Mouse (Mus musculus) embryo, embryonic 9.5 days (tissue): Measurements from ENCODE around the gene Map2.

Experiments
- DNase-seq: peaks from one replicate; pipeline ENCODE4 v3.0.0-alpha.2; 2017; ENCODE audit errors: extremely low spot score

Map2 gene

DNA sequence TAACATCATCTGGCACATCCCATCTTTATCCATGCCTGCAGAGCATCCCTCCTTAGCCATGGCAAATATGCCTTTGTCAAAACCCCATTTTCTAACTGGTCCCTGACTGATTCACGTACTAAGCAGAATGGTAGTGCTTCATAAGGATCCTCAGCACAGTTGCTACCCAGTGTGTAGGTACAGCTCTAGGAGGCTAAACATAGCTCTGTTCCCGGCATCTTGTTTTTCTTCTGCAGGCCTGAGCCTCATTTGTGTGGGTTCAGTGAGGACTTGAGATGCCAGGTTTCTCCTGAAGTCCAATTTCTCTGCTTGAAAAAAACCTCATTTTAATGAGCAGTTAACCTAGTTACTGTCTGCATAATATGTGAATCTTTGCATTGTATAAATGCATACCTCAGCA, 30.4 kb downstream of the Map2 start:
- no peak for DNase-seq

DNA sequence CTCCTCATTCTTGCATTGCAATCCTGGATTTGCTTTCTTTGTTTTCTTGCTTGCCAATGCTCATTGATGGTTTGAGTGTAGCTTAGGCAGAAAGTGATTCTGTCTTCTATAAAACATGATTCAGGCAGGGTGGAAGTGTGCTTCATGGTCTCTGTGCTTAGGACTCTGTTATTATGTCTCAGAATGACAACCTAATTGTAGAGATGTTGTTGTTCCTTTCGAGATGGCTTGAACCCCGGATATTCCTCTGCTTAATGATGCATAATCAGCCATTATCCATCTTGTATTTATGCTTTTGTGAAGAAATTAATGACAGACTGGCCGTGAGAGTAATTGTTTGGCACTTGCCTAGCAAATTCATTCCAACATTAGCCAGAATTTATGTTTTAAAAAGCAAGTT, 31.8 kb downstream of the Map2 start:
- DNase-seq: no peak

DNA sequence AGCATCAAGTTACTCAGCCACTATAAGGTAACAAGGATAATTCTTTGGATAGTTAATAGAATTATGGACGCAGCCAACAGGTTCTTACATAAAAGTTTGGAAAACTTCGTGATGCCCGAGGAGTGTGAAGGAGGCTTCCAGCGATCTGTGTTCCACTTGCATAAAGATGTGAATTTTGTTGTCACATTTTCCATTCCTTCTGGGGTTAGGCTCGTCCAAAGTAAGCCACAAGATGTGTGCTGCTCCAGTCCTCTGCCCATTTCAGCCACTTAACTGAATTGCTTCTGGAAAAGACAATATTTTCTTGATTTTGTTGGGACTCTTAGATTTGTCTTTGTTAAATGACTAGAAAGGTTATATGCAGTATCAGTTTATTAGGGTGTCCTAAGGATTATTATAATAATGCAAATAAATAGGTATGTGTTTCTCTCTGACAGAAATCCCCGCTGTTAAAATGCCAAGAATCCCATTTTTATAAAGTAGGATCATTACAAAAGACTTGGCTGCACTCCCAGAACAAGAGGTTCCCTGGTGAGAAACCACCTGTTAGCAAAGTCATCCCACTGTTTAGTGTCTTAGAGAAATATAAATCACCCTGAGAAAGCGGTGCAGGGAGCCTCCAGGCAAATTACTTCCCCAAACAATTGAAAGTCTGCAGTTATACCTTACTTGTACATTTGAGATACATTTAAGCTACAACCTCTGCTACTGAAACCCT, 36.2 kb downstream of the Map2 start:
- DNase-seq: no peak

DNA sequence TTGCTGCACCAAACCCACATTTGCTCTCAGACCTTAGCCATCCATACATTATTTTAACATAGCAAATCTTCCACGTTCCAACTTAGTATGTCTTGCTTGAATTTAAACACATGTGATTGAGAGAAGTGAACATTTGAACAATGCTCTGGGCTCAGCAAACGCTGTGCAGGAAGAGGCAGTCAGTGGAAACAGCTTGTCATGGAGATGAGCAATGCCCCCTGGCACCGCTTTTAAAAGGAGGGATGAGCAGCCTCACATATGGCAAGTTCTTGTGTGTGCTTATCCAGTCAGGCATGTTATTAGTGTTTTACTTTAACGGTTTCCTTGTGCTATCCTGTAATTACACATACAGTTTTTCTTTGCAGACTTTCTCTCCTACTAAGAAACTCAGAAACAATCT, 46.4 kb downstream of the Map2 start:
- DNase-seq: no peak

DNA sequence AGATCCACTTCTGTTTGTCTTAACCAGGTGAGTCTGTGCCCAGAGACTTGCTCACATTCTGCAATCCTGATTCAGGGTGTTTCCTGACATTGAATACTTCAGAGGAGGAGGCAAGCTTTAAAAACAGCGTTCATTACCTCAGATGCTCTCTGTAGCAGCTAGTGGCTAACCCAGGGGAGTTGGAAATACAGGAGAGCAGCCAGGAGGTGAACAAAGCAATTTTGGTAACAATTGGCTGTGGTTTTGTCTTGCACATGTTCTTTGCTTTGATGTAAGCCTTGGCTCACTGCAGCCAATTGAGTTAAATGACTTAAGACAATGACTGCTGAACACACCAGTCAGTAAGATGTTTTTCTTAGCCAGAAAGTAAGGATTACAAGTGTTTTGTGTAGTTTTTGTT, 48.3 kb downstream of the Map2 start:
- DNase-seq: no peak

DNA sequence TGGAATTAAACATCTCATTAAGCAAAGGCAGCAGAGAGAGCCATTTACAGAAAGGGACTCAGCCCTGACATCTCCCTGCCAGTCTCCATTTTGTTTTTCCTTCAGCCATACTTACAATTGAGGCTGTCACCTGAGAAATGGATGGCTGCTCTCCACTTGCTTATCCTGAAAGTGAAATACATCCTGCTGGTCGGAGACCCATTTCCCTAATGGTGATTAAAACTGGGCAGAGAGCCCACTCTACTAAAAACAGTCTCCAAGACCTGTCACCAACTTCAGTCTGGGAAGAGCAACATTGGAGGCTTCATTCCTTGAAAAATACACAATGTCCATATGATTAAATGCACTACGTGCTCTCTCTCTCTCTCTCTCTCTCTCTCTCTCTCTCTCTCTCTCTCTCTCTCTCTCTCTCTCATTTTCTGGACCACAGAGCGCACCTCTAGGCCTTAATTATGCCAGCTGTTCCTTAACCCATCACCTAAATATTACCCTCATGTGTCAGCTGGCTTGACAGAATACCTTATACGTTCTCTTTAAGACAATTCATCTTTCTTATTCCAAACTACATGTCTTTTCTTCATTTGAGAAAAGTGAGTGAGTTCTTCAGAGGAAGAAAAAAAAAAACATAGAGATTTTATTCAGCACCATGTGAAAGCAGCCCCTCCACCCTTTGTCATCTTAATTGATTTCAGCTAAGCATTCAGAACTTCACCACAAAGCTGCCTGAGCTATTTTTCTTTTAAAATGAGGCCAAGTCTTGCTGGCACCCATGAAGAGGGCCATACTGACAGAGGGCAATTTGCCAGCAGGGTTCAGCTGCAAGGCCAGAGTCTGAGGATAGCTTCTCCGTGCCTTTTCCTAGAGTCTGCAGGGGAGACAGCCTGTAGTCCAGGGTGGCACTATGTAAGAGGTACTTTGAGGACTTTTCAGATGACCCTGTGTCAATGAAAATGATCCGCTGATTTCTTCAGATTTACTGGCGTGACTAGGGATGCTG, 51.6 kb downstream of the Map2 start:
- DNase-seq: no peak

DNA sequence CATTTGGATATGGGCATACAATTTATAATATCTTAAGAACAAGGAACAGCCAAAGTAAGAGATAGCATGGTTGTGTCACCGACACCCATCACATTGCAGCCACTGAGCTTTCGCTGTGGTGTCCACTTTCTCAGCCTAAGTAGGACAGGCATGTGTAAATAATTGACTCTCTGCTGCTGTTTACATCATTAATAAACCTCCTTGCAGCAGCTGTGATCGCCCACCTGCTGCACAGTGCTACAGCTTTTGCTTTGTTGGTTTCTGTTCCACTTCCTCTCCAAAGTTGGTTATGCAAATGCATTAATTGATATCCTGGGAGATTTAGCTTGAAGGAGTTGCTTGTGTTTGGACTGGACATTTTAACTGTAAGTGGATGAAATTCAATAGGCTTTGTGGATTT, 53.1 kb downstream of the Map2 start:
- no peak for DNase-seq

DNA sequence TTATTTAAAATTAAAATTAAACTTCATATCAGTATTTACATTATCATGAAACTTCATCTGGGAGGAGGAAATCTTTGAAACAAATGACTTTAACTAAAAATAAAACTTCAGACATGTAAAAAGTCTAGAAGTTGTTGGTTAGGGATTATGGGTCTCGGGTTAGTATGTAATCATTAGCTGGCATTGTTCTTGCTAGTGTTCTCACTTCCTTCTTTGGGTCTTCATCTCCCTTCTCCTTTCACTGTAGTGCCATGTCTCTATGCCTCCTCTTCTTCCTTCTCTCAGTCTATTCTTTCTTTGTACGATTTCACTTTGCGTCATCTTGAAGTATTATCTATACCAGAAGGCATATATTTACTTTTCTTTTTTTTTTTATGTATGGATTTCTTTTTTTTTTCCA, 55.3 kb downstream of the Map2 start:
- no peak for DNase-seq

DNA sequence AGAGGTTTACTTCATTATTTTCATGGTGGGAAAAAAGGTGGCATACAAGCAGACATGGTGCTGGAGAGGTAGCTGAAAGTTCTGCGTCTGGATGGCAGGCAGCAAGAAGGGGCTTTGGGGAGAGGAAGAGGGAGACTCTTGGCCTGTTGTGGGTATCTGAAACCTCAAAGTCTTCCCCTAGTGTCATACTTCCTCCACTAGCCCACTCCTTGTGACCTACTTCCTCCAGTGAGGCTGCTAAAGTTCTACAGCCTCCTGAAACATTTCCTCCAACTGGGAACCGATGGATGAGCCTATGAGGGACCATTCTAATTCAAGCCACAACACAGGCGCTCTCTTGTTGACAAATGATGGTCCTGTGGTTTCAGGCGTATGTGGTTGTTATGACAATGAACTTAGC, 56.9 kb downstream of the Map2 start:
- no peak for DNase-seq

DNA sequence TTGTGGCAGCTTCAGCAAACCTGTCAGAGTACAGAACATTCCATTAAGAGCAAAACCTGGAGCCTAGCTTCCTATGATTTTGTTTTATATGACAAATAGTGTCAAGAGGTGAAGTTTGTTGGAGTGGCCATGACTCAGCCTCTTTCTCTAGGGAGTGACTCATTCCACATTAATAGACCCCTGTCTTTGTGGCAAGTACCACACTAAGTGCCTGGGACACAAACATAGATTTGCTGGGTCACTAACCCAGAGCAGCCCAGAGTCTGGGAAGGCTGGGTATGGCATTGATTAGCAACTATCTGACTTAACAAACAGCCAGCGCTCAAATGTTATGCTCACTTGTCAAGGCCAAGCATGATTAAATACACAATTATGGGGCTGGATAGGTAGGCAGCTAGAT, 69.8 kb downstream of the Map2 start:
- no peak for DNase-seq

DNA sequence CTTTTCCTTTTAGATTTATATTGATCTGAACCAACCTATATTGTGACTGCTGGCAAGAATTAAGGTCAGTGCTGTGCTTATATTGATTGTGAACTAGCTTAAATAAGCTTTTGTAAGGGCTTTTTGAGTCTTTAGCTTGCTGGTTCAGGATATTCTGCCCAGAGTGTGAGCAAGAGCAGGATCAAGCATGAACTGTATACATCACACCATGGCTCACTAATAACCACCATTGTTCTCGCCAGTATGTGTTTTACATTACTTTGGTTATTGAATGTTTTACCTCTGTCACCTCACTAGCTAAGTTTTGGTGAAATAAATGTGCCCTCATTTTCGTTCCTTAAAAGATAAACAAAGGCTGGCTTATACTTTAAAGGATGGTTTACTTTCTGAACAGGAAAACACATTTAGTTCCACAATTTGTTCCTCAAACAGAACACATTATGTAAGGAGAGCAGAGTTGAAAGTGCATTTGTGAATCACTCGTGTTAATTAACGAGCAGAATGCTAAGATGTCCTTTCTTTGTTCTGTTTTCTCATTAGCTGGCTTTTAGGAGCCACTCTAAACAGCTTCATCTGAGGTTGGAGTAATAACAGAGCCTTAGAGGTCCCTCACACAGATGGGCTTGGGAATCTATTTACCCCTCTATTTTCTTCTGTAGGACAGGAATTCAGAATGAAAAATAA, 76.7 kb downstream of the Map2 start:
- no peak for DNase-seq

DNA sequence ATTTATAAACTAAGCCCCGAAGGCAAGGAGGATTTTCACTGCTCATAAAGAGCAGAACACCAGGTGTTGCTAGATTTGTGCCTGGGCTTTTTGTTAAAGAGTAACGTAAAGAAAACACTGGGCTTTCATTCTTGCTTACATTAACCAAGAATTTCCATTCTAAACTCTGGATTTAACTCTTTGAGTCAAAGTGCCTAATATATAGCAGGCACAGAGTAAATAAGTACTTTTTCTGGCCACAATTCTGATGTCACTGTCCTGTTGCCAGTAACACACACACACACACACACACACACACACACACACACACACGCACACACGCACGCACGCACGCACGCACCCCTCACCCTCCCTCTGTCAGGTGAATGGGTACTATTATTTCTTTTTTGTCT, 77.3 kb downstream of the Map2 start:
- DNase-seq: no peak

DNA sequence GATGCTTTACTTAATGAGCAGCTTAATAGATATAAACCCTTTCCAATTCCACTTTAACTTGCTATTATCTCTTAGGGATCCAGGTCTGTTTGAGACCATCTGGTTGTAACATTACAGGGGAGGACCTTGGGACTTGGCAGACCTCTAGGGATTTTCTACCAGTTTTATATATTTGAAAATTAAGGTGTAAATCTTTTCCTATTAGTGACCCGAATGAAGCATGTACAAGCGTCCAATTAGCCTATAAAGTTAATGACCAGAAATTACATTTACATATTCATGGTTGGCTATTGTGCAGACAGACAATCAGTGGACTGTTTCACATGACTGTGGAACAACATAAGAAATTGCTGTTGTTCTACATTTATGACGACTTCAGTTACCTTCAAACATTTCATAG, 88.1 kb downstream of the Map2 start:
- DNase-seq: no peak

DNA sequence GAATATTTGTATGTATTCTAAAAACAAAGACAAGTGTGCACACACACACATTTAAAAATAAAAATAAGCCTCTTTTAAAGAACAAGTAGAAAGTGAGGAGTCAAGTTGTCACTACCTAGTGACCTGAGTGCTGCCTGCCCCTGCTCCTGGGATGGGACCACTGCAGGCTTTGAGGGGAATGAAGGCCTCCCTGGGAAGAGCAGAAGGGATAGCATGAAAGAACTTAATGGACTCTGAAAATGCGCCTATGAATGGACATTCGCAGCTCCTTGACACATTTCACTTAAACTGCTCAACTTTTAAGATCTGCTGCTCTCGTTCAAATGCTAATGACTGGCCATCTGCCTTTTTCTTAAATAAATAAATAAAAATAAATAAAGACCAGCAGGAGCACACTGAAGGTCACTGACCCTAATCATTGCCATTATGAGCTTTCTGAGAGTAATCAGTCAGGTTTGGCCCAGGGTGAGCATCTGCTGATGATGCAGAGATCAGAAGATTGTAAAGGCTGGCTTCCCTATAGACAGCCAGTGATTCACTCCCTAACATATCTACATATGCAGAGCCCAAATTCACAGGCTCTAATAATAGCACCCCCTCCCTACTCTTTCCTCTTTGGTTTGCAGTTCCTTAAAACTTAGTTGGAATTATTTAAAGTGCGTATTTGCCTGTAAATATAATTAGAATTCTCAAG, 91.3 kb downstream of the Map2 start:
- DNase-seq: peak; percentile 14

DNA sequence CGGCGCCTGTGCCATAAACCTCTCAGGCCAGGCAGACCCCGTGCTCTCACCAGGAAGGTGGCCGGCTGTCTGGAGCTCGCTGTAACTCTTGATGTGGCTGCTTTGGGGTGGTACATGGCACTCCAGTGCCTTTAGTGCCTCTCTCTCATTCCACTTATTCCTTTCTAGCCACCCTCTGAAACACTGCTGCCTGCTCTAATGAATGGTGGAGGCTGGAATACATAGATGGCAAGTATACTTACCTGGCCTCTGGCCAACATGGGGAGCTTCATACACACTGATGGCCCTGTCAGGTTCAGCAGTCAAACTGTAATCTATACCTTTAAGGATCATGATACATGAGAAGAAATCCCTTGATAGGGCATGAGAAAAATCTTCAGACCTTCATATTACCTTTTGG, 102.6 kb downstream of the Map2 start:
- no peak for DNase-seq

DNA sequence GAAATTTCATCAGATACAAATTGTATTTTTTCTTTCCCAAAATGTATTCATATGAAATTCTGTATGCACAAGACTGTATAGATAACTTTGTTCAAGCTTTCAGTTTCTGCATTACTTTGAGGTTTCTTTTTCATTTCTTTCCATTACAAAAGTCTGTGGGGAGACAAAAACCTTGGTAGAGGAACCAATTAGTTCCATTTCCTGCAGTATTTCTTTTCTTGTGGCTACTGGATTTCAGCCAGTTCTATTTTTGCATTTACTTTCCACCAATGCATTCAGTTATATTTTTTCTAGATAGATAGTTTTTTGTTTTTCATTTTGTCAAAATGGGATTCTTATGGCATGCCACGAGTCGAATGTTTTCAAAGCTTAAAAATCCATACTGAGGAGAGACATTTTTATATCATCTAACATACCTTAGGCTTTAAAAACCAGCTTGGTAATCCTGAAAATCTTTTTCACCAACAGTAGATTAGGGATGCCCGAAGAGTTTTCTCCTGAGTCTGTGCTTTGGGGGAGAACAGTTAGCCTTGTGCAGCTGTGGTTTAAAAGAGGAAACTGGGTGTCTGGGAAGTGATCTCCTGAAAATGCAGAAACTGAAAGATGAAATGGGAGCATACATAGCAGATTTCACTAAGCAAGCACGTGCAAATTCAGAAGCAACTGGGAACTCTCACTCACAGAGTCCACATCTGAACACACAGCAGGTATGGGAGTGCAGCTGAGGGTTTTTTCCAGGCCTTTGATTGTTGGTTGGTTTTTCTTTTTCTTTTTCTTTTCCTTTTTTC, 104.3 kb downstream of the Map2 start:
- no peak for DNase-seq

DNA sequence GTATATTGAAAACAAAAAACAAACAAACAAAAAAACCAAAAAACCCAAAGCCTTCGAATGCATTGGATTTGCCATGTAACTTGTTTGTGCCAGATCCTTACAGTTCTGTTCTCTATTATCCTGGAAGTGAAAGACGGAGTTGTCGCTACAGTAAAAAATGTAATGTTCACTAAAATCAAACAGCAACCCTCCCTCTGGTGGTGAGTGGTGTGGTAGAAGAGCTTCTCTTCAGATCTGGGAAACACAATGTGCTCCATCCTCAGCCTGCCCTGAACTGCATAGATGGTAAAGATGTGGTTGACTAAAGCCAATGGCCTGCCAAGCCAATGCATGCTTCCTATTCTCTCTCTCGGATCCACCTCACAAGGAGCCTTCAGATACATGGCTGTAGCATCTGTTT, 105.1 kb downstream of the Map2 start:
- no peak for DNase-seq

DNA sequence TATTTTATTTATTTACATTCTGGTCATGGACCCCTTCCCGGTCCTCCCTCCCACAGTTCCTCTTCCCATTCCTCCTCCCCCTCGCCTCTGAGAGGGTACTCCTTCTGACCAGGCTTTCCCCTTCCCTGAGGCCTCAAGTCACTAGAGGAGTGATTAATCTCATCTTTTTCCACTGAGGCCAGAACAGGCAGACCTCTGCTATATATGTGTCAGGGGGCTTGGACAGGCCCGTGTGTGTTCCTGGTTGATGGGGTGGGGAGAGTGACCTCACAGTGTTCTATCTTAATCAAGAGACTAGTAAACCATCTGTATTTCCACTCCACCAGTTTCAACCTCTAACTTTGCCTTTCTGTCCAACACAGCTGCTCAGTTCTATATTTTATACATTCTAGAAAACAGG, 107.4 kb downstream of the Map2 start:
- no peak for DNase-seq

DNA sequence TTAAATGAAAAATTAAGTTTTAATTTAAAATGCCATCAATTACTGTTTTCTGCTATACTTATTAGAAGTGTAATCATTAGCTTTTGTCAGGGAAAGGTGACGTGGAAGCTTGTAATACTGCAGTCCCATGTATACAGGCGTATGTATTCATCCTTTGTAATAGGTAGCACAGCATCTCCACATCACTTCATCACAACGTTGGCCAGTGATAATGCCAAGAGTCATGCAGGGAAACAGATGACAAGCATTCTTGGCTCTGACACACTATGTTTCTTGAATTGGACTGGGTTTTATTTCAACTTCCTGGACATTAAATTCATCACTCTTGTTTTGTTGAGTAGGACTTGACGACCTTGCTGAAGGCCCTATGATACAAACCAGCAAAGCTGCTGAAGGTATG, 113.9 kb downstream of the Map2 start:
- no peak for DNase-seq

DNA sequence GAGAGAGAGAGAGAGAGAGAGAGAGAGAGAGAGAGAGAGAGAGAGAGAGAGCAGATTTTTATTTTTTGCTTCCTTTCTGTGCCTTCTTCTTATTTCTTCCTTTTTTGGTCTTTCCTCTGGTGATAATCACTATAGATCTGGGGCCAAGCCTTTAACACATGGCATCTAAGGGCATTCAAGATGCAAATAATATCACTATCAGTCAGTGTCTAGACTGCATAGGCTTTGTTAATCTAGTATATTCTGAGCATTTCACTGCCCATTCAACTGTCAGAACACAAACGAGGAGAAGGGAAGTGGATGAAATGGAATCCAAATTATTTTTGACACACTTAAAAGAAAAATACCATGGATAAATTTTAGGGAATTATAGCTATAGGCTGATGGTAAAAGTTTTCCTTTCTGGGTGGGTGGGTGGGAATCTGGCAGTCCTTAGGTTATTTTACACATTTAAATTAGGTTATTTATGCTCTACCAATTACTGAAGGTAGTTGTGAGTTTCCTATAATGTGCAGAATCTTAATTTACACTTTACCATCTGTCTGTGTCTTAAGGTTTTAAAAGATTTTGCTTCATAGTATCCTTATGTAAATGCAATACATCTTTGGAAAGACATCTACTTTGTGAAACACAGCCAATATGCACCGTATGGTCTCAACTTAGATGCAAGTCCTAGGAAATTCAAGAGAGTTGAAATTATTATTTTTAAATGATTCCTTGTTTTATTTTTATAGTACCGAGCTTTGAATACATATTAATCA, 117.2 kb downstream of the Map2 start:
- no peak for DNase-seq
